Mouse (Mus musculus) liver, embryonic 14.5 days (tissue): ENCODE data around the gene Ola1.

ENCODE experiments used
- CTCF ChIP-seq: IDR thresholded peaks from 2 replicates; pipeline ENCODE4 v1.5.1; 2016; ENCODE audit warnings: antibody characterized with exemption, low read depth, control low read depth
- EP300 ChIP-seq: IDR thresholded peaks from 2 replicates; pipeline ENCODE4 v1.6.1; 2016; ENCODE audit warnings: antibody characterized with exemption, low read depth

DNA sequence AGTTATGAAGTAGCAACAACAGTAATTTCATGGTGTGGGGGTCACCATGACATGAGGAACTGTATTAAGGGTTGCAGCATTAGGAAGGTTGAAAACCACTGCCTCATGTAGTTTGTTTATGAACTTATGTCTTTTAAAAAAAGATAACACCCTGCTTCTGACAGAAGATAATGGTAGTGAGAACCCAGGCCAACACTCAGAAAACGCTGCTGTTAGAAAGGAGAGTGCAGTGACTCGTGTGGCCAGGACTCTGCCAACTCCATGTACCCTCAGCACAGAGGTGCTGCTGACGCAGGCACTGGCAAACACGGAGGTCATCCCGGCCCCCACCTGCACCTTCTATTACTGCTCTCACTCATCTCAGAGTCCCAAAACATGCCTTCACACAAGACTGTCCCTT is 111.6 kb downstream of the Ola1 start:
- TF ChIP-seq CTCF: no peak
- no peak for TF ChIP-seq EP300
